26 mouse cellular contexts compared by ENCODE assay signal in the genomic region with DNA sequence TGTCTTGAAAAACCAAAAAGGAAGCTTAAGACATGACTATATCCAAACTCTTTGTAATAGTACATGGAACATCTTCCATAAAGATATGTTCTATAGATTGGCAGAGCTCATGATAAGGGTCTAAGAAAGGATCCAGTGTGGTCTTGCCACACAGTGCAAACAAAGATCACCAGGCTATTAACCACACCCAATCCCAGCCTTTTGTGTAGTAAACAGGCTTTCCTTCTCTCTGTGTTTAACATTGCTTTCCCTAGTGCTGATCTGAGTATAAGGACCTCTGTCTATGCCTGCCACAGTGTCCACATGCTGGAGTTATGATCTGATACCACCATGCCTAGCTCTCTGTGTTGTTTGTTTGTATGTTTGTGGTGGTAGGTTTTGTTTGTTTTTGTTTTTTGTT. TPM values are rescaled to one million over a fixed set of nuclear protein-coding genes. Genes with fewer than 3 reads are reported as not detected.
DNase-seq lines count a peak whose midpoint lies in the region; ATAC-seq and TF ChIP-seq lines count a peak whose summit lies in the region.
"Had no signal": no experiment of that assay in that cellular context is flagged by ENCODE, and none has a peak within 500 bp of the region (broad histone marks: within the 10 kb centered on the region; RNA-seq: fewer than 3 reads in every experiment).

No protein-coding gene starts in this region.

- H3K4me2 ChIP-seq in liver, embryonic 13.5 days: no peak overlapping the region
- no peak overlapping the region for H3K4me2 ChIP-seq in liver, embryonic 11.5 days
- H3K4me2 ChIP-seq: forebrain, embryonic 13.5 days; heart, embryonic 11.5 days; hindbrain, embryonic 12.5 days; hindbrain, embryonic 15.5 days had no signal

- TF ChIP-seq CTCF in MEL (IDR thresholded peaks at IDR 0.05 in 2 of 3, conservative IDR thresholded peaks at IDR 0.05 in 1 of 3; ENCODE audit: control insufficient read depth in 1 of 3, insufficient read depth in 1 of 3, low read depth in 2 of 3, low read length in 3 of 3, poor library complexity in 1 of 3, severe bottlenecking in 1 of 3): no peak

- peaks cover 81% of the 10 kb centered on the region for H3K4me1 ChIP-seq in liver, embryonic 13.5 days (replicated peaks)
- H3K4me1 ChIP-seq in liver, embryonic 11.5 days (replicated peaks; ENCODE audit: control insufficient read depth, insufficient read depth, low read length): peaks cover 56% of the 10 kb centered on the region
- peaks cover 29 to 44% of the 10 kb centered on the region in 2 experiments for H3K4me1 ChIP-seq in MEL (ENCODE audit: control insufficient read depth in 1 of 2, insufficient read depth in 2 of 2, low read length in 2 of 2)

- H3K9me3 ChIP-seq in liver, embryonic 13.5 days (replicated peaks): no peaks in the 10 kb centered on the region
- no peaks in the 10 kb centered on the region for H3K9me3 ChIP-seq in liver, embryonic 11.5 days (ENCODE audit: control insufficient read depth, low read length)
- no peaks in the 10 kb centered on the region for H3K9me3 ChIP-seq in MEL (replicated peaks; ENCODE audit: insufficient read depth, low read length)
- H3K9me3 ChIP-seq: forebrain, embryonic 10.5 days; forebrain, embryonic 13.5 days; G1E; hindbrain, embryonic 12.5 days; hindbrain, embryonic 15.5 days had no signal

- no peak for TF ChIP-seq POLR2A in MEL (IDR thresholded peaks at IDR 0.05; ENCODE audit: control insufficient read depth in 1 of 2, insufficient read depth in 1 of 2, low read depth in 1 of 2, low read length in 2 of 2, poor library complexity in 1 of 2)

- H3K4me3 ChIP-seq in liver, embryonic 13.5 days (replicated peaks): no peak overlapping the region
- no peak overlapping the region for H3K4me3 ChIP-seq in liver, embryonic 11.5 days (ENCODE audit: low read depth, low read length)
- H3K4me3 ChIP-seq in MEL (ENCODE audit: control insufficient read depth in 1 of 2, insufficient read depth in 1 of 2, low read depth in 2 of 2, low read length in 2 of 2): no peak overlapping the region
- H3K4me3 ChIP-seq: forebrain, embryonic 10.5 days; forebrain, embryonic 13.5 days; gastrocnemius, adult 2 months; hindbrain, embryonic 12.5 days; hindbrain, embryonic 15.5 days had no signal

- H3K79me2 ChIP-seq in MEL (ENCODE audit: control insufficient read depth, insufficient read depth, low read length, poor library complexity): peaks cover 11% of the 10 kb centered on the region; the same call in 1 of the 2 replicates

- no peak for DNase-seq in liver, embryonic 13.5 days
- no peak for DNase-seq in liver, embryonic 11.5 days (ENCODE audit: low spot score)
- DNase-seq in MEL (ENCODE audit: low read depth, low spot score) (no peak), ZHBTc4 (ENCODE audit: low read depth, low spot score) (peak; percentile 52)
- no peak for DNase-seq in thymus, postnatal 4 days
- DNase-seq in urinary bladder, postnatal 14 days (ENCODE audit: low spot score): no peak
- DNase-seq in embryo, embryonic 9.5 days (ENCODE audit: extremely low spot score): no peak
- DNase-seq: adrenal gland, adult 2 months; adrenal gland, postnatal 14 days; cerebellum, adult 11-12 months; cerebellum, adult 8-10 months; cerebellum, postnatal 10 days; cerebellum, postnatal 36 days; embryo, embryonic 11 days; gastrocnemius, adult 2 months; gastrocnemius, postnatal 14 days; heart, adult 11 months had no signal

- H3K36me3 ChIP-seq in liver, embryonic 13.5 days: no peaks in the 10 kb centered on the region
- no peaks in the 10 kb centered on the region for H3K36me3 ChIP-seq in liver, embryonic 11.5 days (ENCODE audit: control insufficient read depth, insufficient read depth, low read length)
- H3K36me3 ChIP-seq in MEL (ENCODE audit: control insufficient read depth in 1 of 2, insufficient read depth in 2 of 2, low read length in 2 of 2): peaks cover 0 to 57% of the 10 kb centered on the region in 2 experiments; a peak in 2 of 4 replicates
- H3K36me3 ChIP-seq: hindbrain, embryonic 12.5 days; hindbrain, embryonic 15.5 days had no signal

- TF ChIP-seq EP300 in MEL (IDR thresholded peaks at IDR 0.05; ENCODE audit: low read depth in 1 of 2, low read length in 2 of 2): no peak

- TF ChIP-seq RAD21 in MEL (IDR thresholded peaks at IDR 0.05; ENCODE audit: low read depth, low read length): no peak

- ATAC-seq in liver, embryonic 13.5 days (ENCODE audit: low read depth): no peak
- no peak for ATAC-seq in liver, embryonic 11.5 days (replicated peaks; ENCODE audit: low FRiP score)
- peak; percentile 40; the same call in 1 of the 2 replicates for ATAC-seq in megakaryocyte-erythroid progenitor cell, adult 5-6 weeks (replicated peaks; ENCODE audit: low FRiP score, low TSS enrichment, poor library complexity, severe bottlenecking)
- ATAC-seq: CD4-positive, CD25-positive, alpha-beta regulatory T cell, adult 4 months; forebrain, embryonic 13.5 days; forebrain, embryonic 16.5 days had no signal

- no peaks in the 10 kb centered on the region for H3K27me3 ChIP-seq in liver, embryonic 13.5 days
- H3K27me3 ChIP-seq in liver, embryonic 11.5 days (replicated peaks; ENCODE audit: control insufficient read depth, insufficient read depth, low read length): no peaks in the 10 kb centered on the region
- H3K27me3 ChIP-seq in MEL (ENCODE audit: control insufficient read depth in 1 of 2, insufficient read depth in 2 of 2, low read length in 2 of 2): no peaks in the 10 kb centered on the region
- H3K27me3 ChIP-seq: forebrain, embryonic 13.5 days; hindbrain, embryonic 12.5 days; hindbrain, embryonic 15.5 days had no signal

- H3K9ac ChIP-seq in liver, embryonic 13.5 days: no peak overlapping the region
- H3K9ac ChIP-seq in liver, embryonic 11.5 days (ENCODE audit: low read depth, low read length): no peak overlapping the region
- H3K9ac ChIP-seq in MEL (ENCODE audit: control insufficient read depth, low read depth, low read length, poor library complexity, severe bottlenecking): no peak overlapping the region
- H3K9ac ChIP-seq: forebrain, embryonic 13.5 days; hindbrain, embryonic 12.5 days; hindbrain, embryonic 15.5 days had no signal

- peak overlapping the region; percentile 59 for H3K27ac ChIP-seq in liver, embryonic 13.5 days
- H3K27ac ChIP-seq in liver, embryonic 11.5 days (ENCODE audit: low read depth, low read length): no peak overlapping the region
- H3K27ac ChIP-seq in MEL (ENCODE audit: control insufficient read depth, low read depth, low read length): no peak overlapping the region
- H3K27ac ChIP-seq: forebrain, embryonic 10.5 days; forebrain, embryonic 13.5 days; gastrocnemius, adult 2 months; hindbrain, embryonic 12.5 days; hindbrain, embryonic 15.5 days had no signal

TF ChIP-seq in MEL, 35 proteins besides CTCF, POLR2A, EP300 and RAD21 (continues in another document):
- TF ChIP-seq GATA1 (IDR thresholded peaks at IDR 0.05; ENCODE audit: low read depth, low read length) (0 out of 2 replicates have a peak, but pooled peaks have one; percentile 4), ELF1 (IDR thresholded peaks at IDR 0.05; ENCODE audit: low read depth, low read length) (no peak)

RNA-seq across cellular contexts. Expression of a gene that starts 29.3 kb away (rescaled TPM):
- polyA plus RNA-seq in liver, embryonic 13.5 days (2015; fragmentation: Nextera tagmentation; extraction: Ambion mirVana): 3.7 and 5.5 TPM in 2 replicates
- polyA plus RNA-seq in liver, embryonic 11.5 days (2014; fragmentation: Nextera tagmentation; extraction: Ambion mirVana): 13.9 and 17.3 TPM in 2 replicates
- 2.4 and 2.5 TPM in 2 replicates for total RNA-seq in MEL (2012; rRNA removed)
- polyA plus RNA-seq in MEL (2012; ENCODE audit: insufficient read depth in 1 of 2, insufficient read length in 2 of 2, low read depth in 1 of 2, low replicate concordance in 2 of 2, missing spikeins in 1 of 2): 1 to 10 TPM in 1 of 2 experiments, not detected in 1; 8.1 TPM
- 10.2 and 14.3 TPM in 2 replicates for total RNA-seq in megakaryocyte-erythroid progenitor cell, adult 5-6 weeks (2014; fragmentation: Nextera tagmentation)
- 1.8 and 3.9 TPM in 2 replicates for total RNA-seq in megakaryocyte-erythroid progenitor cell, adult 5-6 weeks (2017)

RNA-seq across cellular contexts. Expression of a gene that starts 41.6 kb away (rescaled TPM):
- 28.0 and 34.6 TPM in 2 replicates for polyA plus RNA-seq in liver, embryonic 13.5 days (2015; fragmentation: Nextera tagmentation; extraction: Ambion mirVana)
- polyA plus RNA-seq in liver, embryonic 11.5 days (2014; fragmentation: Nextera tagmentation; extraction: Ambion mirVana): 53.8 and 57.6 TPM in 2 replicates
- total RNA-seq in MEL (2012; rRNA removed): 21.0 and 42.0 TPM in 2 replicates
- polyA plus RNA-seq in MEL (2012; ENCODE audit: insufficient read depth in 1 of 2, insufficient read length in 2 of 2, low read depth in 1 of 2, low replicate concordance in 2 of 2, missing spikeins in 1 of 2): 10 to 100 TPM in 1 of 2 experiments, not detected in 1; 34.4 TPM
- total RNA-seq in megakaryocyte-erythroid progenitor cell, adult 5-6 weeks (2014; fragmentation: Nextera tagmentation): 30.3 and 39.1 TPM in 2 replicates
- 10.3 and 18.0 TPM in 2 replicates for total RNA-seq in megakaryocyte-erythroid progenitor cell, adult 5-6 weeks (2017)

RNA-seq across cellular contexts. Expression of a gene that starts 43.6 kb away (rescaled TPM):
- polyA plus RNA-seq in liver, embryonic 13.5 days (2015; fragmentation: Nextera tagmentation; extraction: Ambion mirVana): 19.1 and 20.2 TPM in 2 replicates
- 39.0 and 40.8 TPM in 2 replicates for polyA plus RNA-seq in liver, embryonic 11.5 days (2014; fragmentation: Nextera tagmentation; extraction: Ambion mirVana)
- 39.6 and 43.5 TPM in 2 replicates for total RNA-seq in MEL (2012; rRNA removed)
- 10 to 100 TPM in 1 of 2 experiments, not detected in 1; 38.4 TPM for polyA plus RNA-seq in MEL (2012; ENCODE audit: insufficient read depth in 1 of 2, insufficient read length in 2 of 2, low read depth in 1 of 2, low replicate concordance in 2 of 2, missing spikeins in 1 of 2)
- total RNA-seq in megakaryocyte-erythroid progenitor cell, adult 5-6 weeks (2014; fragmentation: Nextera tagmentation): 26.2 and 32.2 TPM in 2 replicates
- 34.9 and 36.6 TPM in 2 replicates for total RNA-seq in megakaryocyte-erythroid progenitor cell, adult 5-6 weeks (2017)

RNA-seq across cellular contexts. Expression of a gene that starts 52.7 kb away (rescaled TPM):
- polyA plus RNA-seq in liver, embryonic 13.5 days (2015; fragmentation: Nextera tagmentation; extraction: Ambion mirVana): 8.9 and 9.2 TPM in 2 replicates
- 13.1 and 14.3 TPM in 2 replicates for polyA plus RNA-seq in liver, embryonic 11.5 days (2014; fragmentation: Nextera tagmentation; extraction: Ambion mirVana)
- 6.0 and 7.5 TPM in 2 replicates for total RNA-seq in MEL (2012; rRNA removed)
- 10 to 100 TPM in 1 of 2 experiments, not detected in 1; 10.1 TPM for polyA plus RNA-seq in MEL (2012; ENCODE audit: insufficient read depth in 1 of 2, insufficient read length in 2 of 2, low read depth in 1 of 2, low replicate concordance in 2 of 2, missing spikeins in 1 of 2)
- total RNA-seq in megakaryocyte-erythroid progenitor cell, adult 5-6 weeks (2014; fragmentation: Nextera tagmentation): 26.7 and 38.5 TPM in 2 replicates
- 3.7 and 7.4 TPM in 2 replicates for total RNA-seq in megakaryocyte-erythroid progenitor cell, adult 5-6 weeks (2017)

RNA-seq across cellular contexts. Expression of a gene that starts 52.7 kb away (rescaled TPM):
- 50.3 and 54.3 TPM in 2 replicates for polyA plus RNA-seq in liver, embryonic 13.5 days (2015; fragmentation: Nextera tagmentation; extraction: Ambion mirVana)
- 52.5 and 57.5 TPM in 2 replicates for polyA plus RNA-seq in liver, embryonic 11.5 days (2014; fragmentation: Nextera tagmentation; extraction: Ambion mirVana)
- 16.2 and 28.3 TPM in 2 replicates for total RNA-seq in MEL (2012; rRNA removed)
- 10 to 100 TPM in 1 of 2 experiments, not detected in 1; 23.3 TPM for polyA plus RNA-seq in MEL (2012; ENCODE audit: insufficient read depth in 1 of 2, insufficient read length in 2 of 2, low read depth in 1 of 2, low replicate concordance in 2 of 2, missing spikeins in 1 of 2)
- total RNA-seq in megakaryocyte-erythroid progenitor cell, adult 5-6 weeks (2014; fragmentation: Nextera tagmentation): 24.4 and 25.2 TPM in 2 replicates
- total RNA-seq in megakaryocyte-erythroid progenitor cell, adult 5-6 weeks (2017): 13.3 and 19.6 TPM in 2 replicates
